Mouse (Mus musculus) G1E (cell line): ENCODE results near the gene Cntnap5a. TPM values are rescaled to one million over a fixed set of nuclear protein-coding genes. Genes with fewer than 3 reads are reported as not detected.

Source experiments
- ATAC-seq: 2 replicates; pipeline ENCODE4 v1.8.0; 2016; ENCODE audit warnings: mild to moderate bottlenecking; ENCODE audit not compliant: insufficient number of reproducible peaks, poor library complexity, low FRiP score, severe bottlenecking; ENCODE audit errors: extremely low read depth
- DNase-seq: peaks from one replicate; pipeline ENCODE4 v3.0.0; 2012; ENCODE audit warnings: low spot score
- H3K27me3 ChIP-seq: 2 replicates; pipeline ENCODE4 v1.6.1; 2012; ENCODE audit warnings: mild to moderate bottlenecking, low read length, inconsistent platforms; ENCODE audit not compliant: insufficient read depth
- H3K36me3 ChIP-seq: replicated peaks from 2 replicates; pipeline ENCODE3; 2012; ENCODE audit warnings: mild to moderate bottlenecking, inconsistent platforms
- H3K4me1 ChIP-seq: 2 replicates; pipeline ENCODE4 v1.6.1; 2012; ENCODE audit warnings: low read depth, low read length, inconsistent platforms, mixed read lengths; ENCODE audit not compliant: insufficient read depth
- H3K4me3 ChIP-seq: 2 replicates; pipeline ENCODE4 v1.5.1; 2012; ENCODE audit warnings: low read depth, mild to moderate bottlenecking, inconsistent platforms, low read length, moderate library complexity, mixed read lengths
- H3K9me3 ChIP-seq: replicated peaks from 2 replicates; pipeline ENCODE4 v1.6.1; 2012; ENCODE audit warnings: inconsistent platforms
- CTCF ChIP-seq: IDR thresholded peaks from 2 replicates; pipeline ENCODE4 v1.5.1; 2012; ENCODE audit warnings: low read depth, low read length, inconsistent platforms, mixed read lengths
- GATA1 ChIP-seq: IDR thresholded peaks from 2 replicates; pipeline ENCODE4 v1.6.1; 2012; ENCODE audit warnings: borderline replicate concordance, low read length, inconsistent platforms, mixed read lengths
- GATA2 ChIP-seq: IDR thresholded peaks from 2 replicates; pipeline ENCODE4 v1.6.1; 2012; ENCODE audit warnings: low read depth, low read length, inconsistent platforms, borderline replicate concordance
- POLR2AphosphoS5 ChIP-seq: IDR thresholded peaks from 2 replicates; pipeline ENCODE4 v1.6.1; 2012; ENCODE audit warnings: low read depth, low read length, inconsistent platforms; ENCODE audit not compliant: insufficient replicate concordance
- TAL1 ChIP-seq: conservative IDR thresholded peaks from 2 replicates; pipeline ENCODE4 v1.6.1; 2012; ENCODE audit warnings: low read depth, low read length, inconsistent platforms, mixed read lengths
- polyA plus RNA-seq: library from polyadenylated mRNA; stranded (reverse); fragments of >175 nt; gene quantifications from 2 replicates; pipeline ENCODE4 v1.2.3, GENCODE M21; 2012
- total RNA-seq, 2 experiments: library from RNA; stranded (forward) in 1 of 2; stranded (reverse) in 1 of 2; fragments of 200-1000 nt in 1 of 2; fragments of >200 nt in 1 of 2; fragmentation: Nextera tagmentation in 1 of 2; gene quantifications; 2 replicates each; pipeline ENCODE4 v1.2.3; 2014 to 2017

The Cntnap5a gene
- total and polyA plus RNA-seq, 3 experiments = 0.11 TPM; not detected in 2

- no peak for DNase-seq
- no peak for ATAC-seq
Measured at GRCm38 (mm10) chr1:116283968-116284367, 599.4 kb downstream of the Cntnap5a start.

DNA sequence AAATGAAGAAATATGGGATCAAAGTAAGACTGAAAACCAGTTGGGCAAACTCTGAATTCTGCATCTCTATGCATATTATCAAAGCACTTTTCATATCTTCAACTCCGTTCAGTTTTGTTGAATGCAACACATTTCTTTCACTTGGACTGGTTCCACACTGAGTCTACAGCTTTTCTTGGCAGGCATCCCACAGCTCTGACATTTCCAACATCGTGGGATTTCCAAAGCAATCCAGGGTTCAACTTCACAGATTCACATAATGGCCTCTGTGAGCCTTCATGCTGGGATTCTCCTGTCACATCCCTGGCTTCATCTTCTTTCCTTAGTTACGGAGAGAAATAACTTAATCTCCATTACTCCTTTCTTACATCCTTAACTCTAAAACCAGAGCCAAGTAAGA is 622.0 kb downstream of the Cntnap5a start:
- no peak for DNase-seq
- no peaks in the 10 kb centered on the region for H3K9me3 ChIP-seq
- no peak for ATAC-seq
- H3K27me3 ChIP-seq = no peaks in the 10 kb centered on the region
- TF ChIP-seq POLR2AphosphoS5 = no peak
- TF ChIP-seq GATA2 = no peak
- TF ChIP-seq TAL1 = no peak
- TF ChIP-seq GATA1 = no peak
- TF ChIP-seq CTCF = no peak
- H3K36me3 ChIP-seq = no peaks in the 10 kb centered on the region
- H3K4me3 ChIP-seq = no peak overlapping the region
- H3K4me1 ChIP-seq = no peaks in the 10 kb centered on the region

More at GRCm38 (mm10) chr1:116283968-116284367, 599.4 kb downstream of the Cntnap5a start:
- Histone ChIP-seq H3K9me3 (no peaks in the 10 kb centered on the region; the same call in 1 of the 2 replicates), H3K4me1 (no peaks in the 10 kb centered on the region), H3K4me3 (no peak overlapping the region), H3K27me3 (no peaks in the 10 kb centered on the region), H3K36me3 (no peaks in the 10 kb centered on the region)
- TF ChIP-seq GATA2 (no peak), GATA1 (no peak), POLR2AphosphoS5 (no peak), CTCF (no peak), TAL1 (no peak)

DNA sequence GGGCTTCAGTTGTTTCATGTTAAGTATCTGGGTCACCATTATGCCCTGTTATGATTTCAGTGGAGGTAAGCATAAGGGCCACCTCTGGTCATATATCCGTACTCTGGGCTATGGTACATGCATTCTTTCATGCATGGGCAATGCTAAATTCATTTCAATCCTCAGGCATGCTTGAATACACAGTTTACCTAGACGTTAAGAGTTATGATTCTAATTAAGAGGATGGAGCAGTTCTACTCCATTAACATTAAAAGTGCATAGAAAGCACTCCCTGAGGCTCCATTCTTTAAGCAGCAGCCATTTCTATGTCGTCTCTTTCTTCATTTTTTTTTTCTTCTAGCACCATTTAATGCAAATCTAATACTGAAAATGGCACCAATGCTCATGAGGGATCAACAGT is 627.0 kb downstream of the Cntnap5a start:
- H3K9me3 ChIP-seq = no peaks in the 10 kb centered on the region
- no peaks in the 10 kb centered on the region for H3K36me3 ChIP-seq
- TF ChIP-seq GATA1 (no peak), TAL1 (no peak), GATA2 (no peak), CTCF (no peak), POLR2AphosphoS5 (no peak)
- no peaks in the 10 kb centered on the region for H3K4me1 ChIP-seq
- H3K27me3 ChIP-seq = no peaks in the 10 kb centered on the region
- DNase-seq (no peak), ATAC-seq (no peak)
- H3K4me3 ChIP-seq = no peak overlapping the region

DNA sequence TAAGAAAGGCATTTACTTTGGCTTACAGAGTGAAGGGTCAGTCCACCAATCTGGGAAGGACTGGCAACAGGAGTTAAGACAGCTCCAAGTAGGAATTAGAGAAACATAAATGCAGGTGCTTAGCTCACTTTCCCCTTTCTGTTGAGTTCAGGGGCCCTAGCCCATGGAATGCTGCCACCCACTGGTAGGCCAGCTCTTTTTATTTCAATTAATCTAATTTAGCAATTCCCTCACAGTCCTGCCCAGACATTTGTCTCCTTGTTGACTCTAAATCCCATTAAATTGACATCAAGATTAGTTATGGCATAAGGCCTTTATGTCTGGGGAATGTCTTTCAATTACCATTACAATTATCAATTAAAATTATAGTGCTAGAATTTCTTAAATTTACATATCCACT is 628.7 kb downstream of the Cntnap5a start:
- Histone ChIP-seq H3K4me3 (no peak overlapping the region), H3K27me3 (no peaks in the 10 kb centered on the region), H3K36me3 (no peaks in the 10 kb centered on the region), H3K4me1 (no peaks in the 10 kb centered on the region), H3K9me3 (no peaks in the 10 kb centered on the region)
- TF ChIP-seq GATA1 (no peak), CTCF (no peak), GATA2 (no peak), TAL1 (no peak), POLR2AphosphoS5 (no peak)
- ATAC-seq (no peak), DNase-seq (no peak)

- ATAC-seq (no peak), DNase-seq (no peak)
- H3K36me3 ChIP-seq = no peaks in the 10 kb centered on the region
- no peaks in the 10 kb centered on the region for H3K4me1 ChIP-seq
- no peak for TF ChIP-seq POLR2AphosphoS5
- TF ChIP-seq TAL1 = no peak
- TF ChIP-seq CTCF = no peak
- no peak for TF ChIP-seq GATA1
- TF ChIP-seq GATA2 = no peak
- H3K9me3 ChIP-seq = peaks cover 10% of the 10 kb centered on the region
- H3K4me3 ChIP-seq = no peak overlapping the region
- H3K27me3 ChIP-seq = no peaks in the 10 kb centered on the region
Measured at GRCm38 (mm10) chr1:116324505-116324904, 639.9 kb downstream of the Cntnap5a start.

DNA sequence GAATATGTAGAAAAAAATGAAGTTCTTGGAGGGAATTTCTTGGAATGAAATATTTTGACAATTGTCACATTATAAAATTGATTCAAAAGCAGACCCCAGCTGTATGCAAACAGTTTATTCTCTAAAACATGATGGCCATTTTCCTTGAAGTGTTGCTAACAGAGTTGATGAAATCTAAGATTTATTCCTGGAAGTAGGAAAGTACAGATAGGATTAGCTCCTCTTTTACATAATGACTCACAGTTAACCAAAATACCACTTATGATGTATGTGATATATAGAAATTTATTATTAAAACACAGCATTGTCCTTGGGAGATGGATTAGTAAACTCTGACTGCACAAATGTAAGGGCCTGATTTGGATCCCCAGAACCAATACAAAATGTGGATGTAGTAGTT is 669.1 kb downstream of the Cntnap5a start:
- H3K4me3 ChIP-seq = no peak overlapping the region
- no peak for ATAC-seq
- H3K27me3 ChIP-seq = no peaks in the 10 kb centered on the region
- H3K36me3 ChIP-seq = no peaks in the 10 kb centered on the region
- DNase-seq = no peak
- no peak for TF ChIP-seq TAL1
- TF ChIP-seq GATA2 = no peak
- TF ChIP-seq POLR2AphosphoS5 = no peak
- TF ChIP-seq CTCF = no peak
- TF ChIP-seq GATA1 = no peak
- H3K4me1 ChIP-seq = no peaks in the 10 kb centered on the region
- H3K9me3 ChIP-seq = peaks cover 4% of the 10 kb centered on the region

- no peaks in the 10 kb centered on the region for H3K4me1 ChIP-seq
- DNase-seq (no peak), ATAC-seq (no peak)
- TF ChIP-seq CTCF (no peak), POLR2AphosphoS5 (no peak), GATA2 (no peak), GATA1 (no peak), TAL1 (no peak)
- no peaks in the 10 kb centered on the region for H3K27me3 ChIP-seq
- no peak overlapping the region for H3K4me3 ChIP-seq
- H3K36me3 ChIP-seq = no peaks in the 10 kb centered on the region
- H3K9me3 ChIP-seq = peaks cover 11% of the 10 kb centered on the region
Measured at GRCm38 (mm10) chr1:116365606-116366005, 681.0 kb downstream of the Cntnap5a start.
